Mouse (Mus musculus): ENCODE measurements around the gene Mast4. TPM values are rescaled to one million over a fixed set of nuclear protein-coding genes. Genes with fewer than 3 reads are reported as not detected.

Gene Mast4
- polyA plus RNA-seq, 1 experiment: 0.27 TPM

DNA sequence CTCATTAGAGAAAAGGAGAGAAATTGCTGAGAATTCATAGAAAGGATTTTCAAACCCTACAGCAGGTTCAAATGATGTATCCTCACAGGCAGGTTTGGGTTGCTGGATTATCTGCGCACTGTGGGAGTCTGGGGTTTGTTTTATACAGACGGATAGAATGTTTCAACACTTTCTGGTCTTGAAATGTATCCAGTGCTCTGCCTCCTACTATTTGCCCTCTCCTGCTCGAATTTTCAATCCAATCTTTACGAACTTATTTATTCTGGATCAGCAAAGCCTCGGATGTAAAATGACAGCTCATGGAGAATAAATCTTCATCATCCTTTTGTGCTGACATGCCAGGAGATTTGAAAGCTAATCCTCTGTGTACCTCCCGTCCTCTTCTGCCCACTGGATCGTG is 281.6 kb downstream of the Mast4 start:
- no peak overlapping the region for H3K27ac ChIP-seq (ENCODE audit: insufficient read depth, low read depth, low read length)
- TF ChIP-seq CTCF (IDR thresholded peaks at IDR 0.05; ENCODE audit: low read depth, low read length) (no peak), POLR2A (IDR thresholded peaks at IDR 0.05; ENCODE audit: borderline replicate concordance, low read depth, low read length) (no peak)
- H3K4me3 ChIP-seq (ENCODE audit: insufficient read depth, low read length): no peak overlapping the region
- no peaks in the 10 kb centered on the region for H3K4me1 ChIP-seq (ENCODE audit: control insufficient read depth, insufficient read depth, low read length)

DNA sequence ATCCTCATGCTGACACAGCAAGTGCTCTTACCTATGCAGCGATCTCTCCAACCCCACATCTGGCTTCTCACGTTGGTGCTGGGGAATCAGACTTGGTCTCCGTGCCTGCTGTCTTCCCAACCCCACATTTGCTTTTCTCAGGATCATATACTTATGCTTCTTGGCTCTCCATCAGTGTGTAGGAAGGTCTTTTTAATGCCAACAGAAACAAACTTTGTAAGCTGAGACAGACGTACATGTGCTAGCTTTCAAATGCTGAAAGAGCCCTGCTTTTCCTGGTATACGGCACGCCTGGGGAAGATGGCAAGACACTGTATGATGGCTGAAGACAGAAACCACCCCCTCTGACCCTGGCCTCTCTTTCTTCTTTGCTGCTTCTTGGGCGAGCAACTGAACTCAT is 285.3 kb downstream of the Mast4 start:
- Histone ChIP-seq H3K27ac (ENCODE audit: insufficient read depth, low read depth, low read length) (no peak overlapping the region), H3K4me3 (ENCODE audit: insufficient read depth, low read length) (no peak overlapping the region), H3K4me1 (ENCODE audit: control insufficient read depth, insufficient read depth, low read length) (no peaks in the 10 kb centered on the region)
- TF ChIP-seq CTCF (IDR thresholded peaks at IDR 0.05; ENCODE audit: low read depth, low read length) (no peak), POLR2A (IDR thresholded peaks at IDR 0.05; ENCODE audit: borderline replicate concordance, low read depth, low read length) (no peak)

DNA sequence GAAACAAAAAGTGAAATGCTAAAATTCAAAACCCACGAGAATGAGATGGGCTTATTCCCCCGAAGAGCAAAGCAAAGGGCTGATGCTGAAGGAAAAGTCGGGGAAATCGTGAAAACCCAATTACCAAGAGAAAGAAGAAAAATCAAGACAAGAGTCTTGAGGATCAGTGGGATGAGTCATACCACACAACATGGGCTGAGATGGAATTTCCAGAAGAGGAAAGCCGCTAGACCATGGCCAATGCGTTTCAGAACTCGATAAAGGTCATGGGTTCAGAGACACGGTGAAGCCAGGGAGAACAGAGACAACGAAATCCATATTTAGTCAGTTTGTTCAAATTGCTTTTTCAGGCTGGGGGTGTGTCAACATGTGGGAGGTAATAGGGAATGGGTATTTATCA is 290.6 kb downstream of the Mast4 start:
- no peak overlapping the region for H3K4me3 ChIP-seq (ENCODE audit: insufficient read depth, low read length)
- TF ChIP-seq CTCF (IDR thresholded peaks at IDR 0.05; ENCODE audit: low read depth, low read length): no peak
- no peak for TF ChIP-seq POLR2A (IDR thresholded peaks at IDR 0.05; ENCODE audit: borderline replicate concordance, low read depth, low read length)
- H3K4me1 ChIP-seq (ENCODE audit: control insufficient read depth, insufficient read depth, low read length): no peaks in the 10 kb centered on the region
- no peak overlapping the region for H3K27ac ChIP-seq (ENCODE audit: insufficient read depth, low read depth, low read length)

DNA sequence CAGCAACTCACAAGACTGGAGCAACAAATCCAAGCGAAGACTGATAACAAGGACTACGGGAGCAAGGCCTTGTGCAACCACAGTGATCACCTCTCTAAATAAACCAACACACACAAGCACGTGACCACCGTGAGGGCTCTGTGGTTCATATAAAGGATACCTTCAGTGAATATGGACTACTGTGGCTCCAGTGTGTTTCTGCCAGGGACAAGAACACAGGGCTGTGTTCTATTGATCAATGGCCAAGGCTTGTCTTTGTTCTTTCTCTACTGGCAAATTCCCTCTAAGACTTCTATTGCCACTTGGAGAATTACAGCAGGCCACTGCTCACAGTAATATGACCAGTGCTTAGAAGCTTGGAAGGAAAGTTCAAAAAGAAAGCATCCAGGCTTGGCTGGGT is 291.3 kb downstream of the Mast4 start:
- H3K27ac ChIP-seq (ENCODE audit: insufficient read depth, low read depth, low read length): no peak overlapping the region
- H3K4me1 ChIP-seq (ENCODE audit: control insufficient read depth, insufficient read depth, low read length): no peaks in the 10 kb centered on the region
- no peak for TF ChIP-seq CTCF (IDR thresholded peaks at IDR 0.05; ENCODE audit: low read depth, low read length)
- TF ChIP-seq POLR2A (IDR thresholded peaks at IDR 0.05; ENCODE audit: borderline replicate concordance, low read depth, low read length): no peak
- H3K4me3 ChIP-seq (ENCODE audit: insufficient read depth, low read length): no peak overlapping the region

DNA sequence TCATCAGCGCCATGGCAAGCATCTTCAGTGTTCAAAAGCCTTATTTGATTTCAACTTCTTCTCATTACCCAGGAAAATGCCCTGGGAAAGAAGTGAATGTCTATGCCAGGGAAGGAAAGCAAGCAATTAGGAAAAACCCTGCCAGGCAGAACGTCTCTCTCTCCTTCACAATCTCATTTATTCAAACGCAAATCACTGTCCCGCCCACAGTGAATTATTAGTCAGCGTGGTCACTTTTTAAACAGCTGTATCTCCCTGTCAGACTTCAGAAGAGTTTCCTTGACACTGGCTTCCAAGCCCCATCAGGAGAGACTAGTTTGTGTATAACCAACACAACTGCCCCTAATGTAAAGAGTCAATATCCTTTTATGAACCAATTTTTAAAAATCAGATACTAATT is 296.8 kb downstream of the Mast4 start:
- no peak overlapping the region for H3K27ac ChIP-seq (ENCODE audit: insufficient read depth, low read depth, low read length)
- no peaks in the 10 kb centered on the region for H3K4me1 ChIP-seq (ENCODE audit: control insufficient read depth, insufficient read depth, low read length)
- TF ChIP-seq POLR2A (IDR thresholded peaks at IDR 0.05; ENCODE audit: borderline replicate concordance, low read depth, low read length) (no peak), CTCF (IDR thresholded peaks at IDR 0.05; ENCODE audit: low read depth, low read length) (no peak)
- H3K4me3 ChIP-seq (ENCODE audit: insufficient read depth, low read length): no peak overlapping the region

DNA sequence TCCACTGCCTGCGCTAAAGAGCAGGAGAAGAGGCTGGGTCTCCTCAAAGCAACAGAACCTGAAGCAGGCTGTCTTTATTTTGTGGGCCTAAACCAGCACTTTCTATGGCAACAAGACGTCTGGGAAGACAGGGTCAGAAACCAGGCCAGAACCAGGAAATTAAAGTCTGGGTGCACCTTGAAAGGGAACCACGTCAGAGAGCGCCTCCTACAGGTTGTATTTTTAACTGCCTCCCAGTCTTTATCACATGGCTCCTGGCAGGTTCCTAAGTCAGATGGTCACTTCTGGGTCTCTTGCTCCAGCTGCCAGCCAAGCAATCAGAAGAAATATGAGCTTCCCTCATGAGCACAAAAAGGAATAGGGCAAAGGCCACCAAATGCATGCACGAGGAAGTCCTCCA is 304.9 kb downstream of the Mast4 start:
- Histone ChIP-seq H3K4me3 (ENCODE audit: insufficient read depth, low read length) (no peak overlapping the region), H3K4me1 (ENCODE audit: control insufficient read depth, insufficient read depth, low read length) (no peaks in the 10 kb centered on the region), H3K27ac (ENCODE audit: insufficient read depth, low read depth, low read length) (no peak overlapping the region)
- no peak for TF ChIP-seq CTCF (IDR thresholded peaks at IDR 0.05; ENCODE audit: low read depth, low read length)
- no peak for TF ChIP-seq POLR2A (IDR thresholded peaks at IDR 0.05; ENCODE audit: borderline replicate concordance, low read depth, low read length)

DNA sequence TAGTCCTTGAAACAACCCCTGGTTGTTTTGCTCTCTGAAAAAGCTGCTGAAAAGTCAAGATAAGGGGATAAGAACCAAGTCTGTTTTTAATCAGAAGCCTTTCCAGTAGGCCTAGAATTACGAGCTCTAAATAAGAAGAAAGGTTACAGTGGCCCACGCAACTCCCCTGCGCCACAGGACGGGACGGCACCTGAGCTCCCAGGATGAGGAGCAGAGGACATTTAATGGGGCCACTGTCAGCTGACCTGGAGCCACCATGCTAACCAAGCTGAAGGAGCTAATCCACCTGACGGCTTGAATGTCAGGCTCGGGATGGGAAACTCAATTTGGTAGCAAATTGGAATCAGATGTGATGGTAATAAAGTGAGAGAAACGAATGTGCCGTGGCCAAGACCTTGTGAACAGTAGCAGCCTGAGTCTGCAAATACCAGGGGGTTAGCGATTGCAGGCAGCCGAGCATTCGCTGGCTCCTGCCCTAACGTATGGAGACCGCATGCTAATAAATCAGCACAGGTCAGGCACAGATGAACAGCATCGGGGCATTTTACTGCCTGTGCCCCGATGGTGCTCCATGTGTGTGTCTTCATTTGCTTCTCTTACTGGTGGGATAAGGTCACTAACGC is 306.7 kb downstream of the Mast4 start:
- H3K4me3 ChIP-seq (ENCODE audit: insufficient read depth, low read length): no peak overlapping the region
- H3K4me1 ChIP-seq (ENCODE audit: control insufficient read depth, insufficient read depth, low read length): no peaks in the 10 kb centered on the region
- H3K27ac ChIP-seq (ENCODE audit: insufficient read depth, low read depth, low read length): no peak overlapping the region
- TF ChIP-seq CTCF (IDR thresholded peaks at IDR 0.05; ENCODE audit: low read depth, low read length) (no peak), POLR2A (IDR thresholded peaks at IDR 0.05; ENCODE audit: borderline replicate concordance, low read depth, low read length) (no peak)

DNA sequence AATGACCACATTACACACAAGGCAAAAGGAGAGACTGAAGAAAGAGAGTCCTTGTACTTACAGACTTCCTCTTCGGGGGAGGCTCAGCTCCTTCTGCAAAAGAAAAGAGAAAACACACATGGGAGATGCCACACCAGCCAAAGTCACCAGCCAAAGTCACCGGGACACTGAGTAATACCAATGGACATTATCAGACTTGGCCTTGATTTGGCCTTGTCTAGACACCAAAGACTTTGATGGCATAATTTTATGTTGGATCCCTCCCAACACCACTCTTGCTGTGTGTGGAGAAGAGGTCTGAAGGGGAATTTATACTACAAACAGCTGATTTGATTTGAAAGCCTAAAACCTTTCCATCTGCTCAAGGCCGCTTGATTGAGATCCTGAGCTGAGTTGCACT is 308.8 kb downstream of the Mast4 start:
- no peaks in the 10 kb centered on the region for H3K4me1 ChIP-seq (ENCODE audit: control insufficient read depth, insufficient read depth, low read length)
- no peak overlapping the region for H3K27ac ChIP-seq (ENCODE audit: insufficient read depth, low read depth, low read length)
- H3K4me3 ChIP-seq (ENCODE audit: insufficient read depth, low read length): no peak overlapping the region
- TF ChIP-seq CTCF (IDR thresholded peaks at IDR 0.05; ENCODE audit: low read depth, low read length) (no peak), POLR2A (IDR thresholded peaks at IDR 0.05; ENCODE audit: borderline replicate concordance, low read depth, low read length) (no peak)

DNA sequence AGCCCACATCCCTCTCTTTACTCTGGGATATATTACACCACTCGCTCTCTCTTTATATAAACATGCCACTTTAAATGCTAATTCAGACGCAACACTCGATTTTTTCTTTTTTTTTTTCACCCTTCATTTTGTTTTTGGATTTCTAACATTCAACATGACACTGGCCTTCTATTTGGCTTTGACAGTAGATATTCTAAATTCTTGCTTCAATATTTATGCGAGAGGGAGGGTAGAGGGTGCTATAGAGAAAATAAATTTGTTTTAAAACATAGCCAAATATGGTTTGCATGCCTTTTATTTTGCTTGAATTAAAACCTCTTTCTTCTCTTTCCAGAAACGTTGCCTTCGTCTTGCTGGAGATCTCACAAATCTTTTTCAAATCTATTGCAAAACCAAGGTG is 315.8 kb downstream of the Mast4 start:
- H3K27ac ChIP-seq (ENCODE audit: insufficient read depth, low read depth, low read length): no peak overlapping the region
- no peaks in the 10 kb centered on the region for H3K4me1 ChIP-seq (ENCODE audit: control insufficient read depth, insufficient read depth, low read length)
- TF ChIP-seq POLR2A (IDR thresholded peaks at IDR 0.05; ENCODE audit: borderline replicate concordance, low read depth, low read length) (no peak), CTCF (IDR thresholded peaks at IDR 0.05; ENCODE audit: low read depth, low read length) (no peak)
- H3K4me3 ChIP-seq (ENCODE audit: insufficient read depth, low read length): no peak overlapping the region

DNA sequence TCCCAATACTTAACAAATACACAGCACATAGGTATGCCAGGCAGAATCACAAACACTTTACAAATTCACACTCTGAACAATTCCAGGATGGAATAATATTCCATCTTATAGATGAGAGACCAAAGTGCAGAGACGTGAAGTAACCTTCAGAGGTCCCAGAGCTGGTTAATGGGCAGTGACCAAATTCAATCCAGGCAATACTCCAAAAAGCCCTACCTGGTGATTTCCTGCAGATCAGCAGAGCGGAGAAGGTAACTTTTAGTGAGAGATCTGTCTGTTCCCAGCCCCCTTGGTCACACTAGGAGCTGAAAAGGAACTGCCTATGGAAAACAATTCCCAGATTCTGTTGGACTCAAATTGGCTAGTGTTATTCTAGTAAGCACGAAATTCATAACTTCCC is 316.6 kb downstream of the Mast4 start:
- H3K4me3 ChIP-seq (ENCODE audit: insufficient read depth, low read length): no peak overlapping the region
- H3K4me1 ChIP-seq (ENCODE audit: control insufficient read depth, insufficient read depth, low read length): no peaks in the 10 kb centered on the region
- TF ChIP-seq CTCF (IDR thresholded peaks at IDR 0.05; ENCODE audit: low read depth, low read length) (no peak), POLR2A (IDR thresholded peaks at IDR 0.05; ENCODE audit: borderline replicate concordance, low read depth, low read length) (no peak)

More for the DNA sequence above, 316.6 kb downstream of the Mast4 start:
- no peak overlapping the region for H3K27ac ChIP-seq (ENCODE audit: insufficient read depth, low read depth, low read length)
